Mouse (Mus musculus): ENCODE measurements around the gene Olfr94.
A peak's percentile ranks its signal among the peaks of the same experiment; 100 is the strongest.
"Not testable (repeated sequence)": the region's sequence is repeated elsewhere in the genome, so short reads cannot be mapped to it uniquely, and the experiment has no call there.

Olfr94 gene

DNA sequence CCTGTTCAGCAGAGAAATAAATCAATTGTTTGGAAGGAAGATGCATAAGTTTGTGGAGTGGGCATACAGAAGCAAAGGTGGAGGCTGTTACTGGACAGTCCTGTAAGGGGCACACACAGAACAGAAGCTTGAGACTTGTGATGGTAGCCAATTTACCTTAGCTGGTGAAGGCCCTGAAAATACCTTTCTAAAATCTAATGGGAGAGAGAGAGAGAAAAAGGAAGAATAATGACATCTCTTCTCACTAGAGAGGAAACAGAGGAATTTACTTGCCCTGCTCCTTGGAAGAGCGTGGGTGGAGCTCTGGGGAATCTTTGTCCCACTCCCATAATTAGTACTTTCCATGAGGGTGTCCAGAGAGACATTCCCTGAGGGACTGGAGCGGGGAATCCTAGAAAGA, at the start of gene Olfr94:
TSS of gene Olfr94 (minus strand) at position 101 of the 400 bp plus-strand sequence.
- no peak for DNase-seq (ENCODE audit: low spot score in 2 of 2)

DNA sequence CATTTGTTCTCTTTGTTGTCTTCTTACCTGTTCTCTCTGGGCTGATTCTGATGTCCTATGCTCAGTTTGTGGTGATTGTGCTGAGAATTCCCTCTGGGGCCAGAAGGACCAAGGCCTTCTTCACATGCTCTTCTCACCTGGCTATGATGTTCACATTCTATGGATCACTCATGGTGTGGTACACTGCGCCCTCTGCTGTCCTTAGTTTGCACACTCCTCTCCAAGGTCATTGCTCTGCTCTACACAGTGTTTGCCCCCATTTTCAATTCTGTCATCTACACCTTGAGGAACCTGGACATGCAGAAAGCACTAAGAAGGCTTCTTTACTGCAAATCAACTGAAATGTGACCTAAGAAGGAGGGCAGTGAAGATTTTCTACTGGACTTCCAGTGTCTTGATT, 49.8 kb upstream of the Olfr94 start:
- DNase-seq (ENCODE audit: low spot score in 2 of 2), result peak in 1 of 2 experiments; percentile 9

DNA sequence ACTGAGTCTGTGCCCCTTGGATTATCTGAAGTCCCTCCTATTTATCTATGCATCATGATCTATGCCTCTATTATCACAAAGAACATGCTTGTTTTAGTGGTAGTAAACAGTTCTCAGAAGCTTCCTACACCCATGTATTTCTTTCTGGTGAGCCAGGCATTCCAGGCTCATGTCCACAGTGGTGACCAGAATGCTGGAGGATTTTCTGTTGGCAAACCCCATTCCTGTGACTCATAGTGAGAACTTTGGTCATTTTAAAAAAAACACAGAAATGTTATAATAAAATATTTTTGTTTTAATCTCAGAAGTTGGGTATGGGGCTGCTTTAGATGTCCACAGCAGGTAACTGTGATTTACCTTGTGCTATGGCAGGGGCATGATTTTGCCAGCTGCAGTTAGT, 48.7 kb upstream of the Olfr94 start:
- DNase-seq (ENCODE audit: low spot score in 2 of 2), result no peak

DNA sequence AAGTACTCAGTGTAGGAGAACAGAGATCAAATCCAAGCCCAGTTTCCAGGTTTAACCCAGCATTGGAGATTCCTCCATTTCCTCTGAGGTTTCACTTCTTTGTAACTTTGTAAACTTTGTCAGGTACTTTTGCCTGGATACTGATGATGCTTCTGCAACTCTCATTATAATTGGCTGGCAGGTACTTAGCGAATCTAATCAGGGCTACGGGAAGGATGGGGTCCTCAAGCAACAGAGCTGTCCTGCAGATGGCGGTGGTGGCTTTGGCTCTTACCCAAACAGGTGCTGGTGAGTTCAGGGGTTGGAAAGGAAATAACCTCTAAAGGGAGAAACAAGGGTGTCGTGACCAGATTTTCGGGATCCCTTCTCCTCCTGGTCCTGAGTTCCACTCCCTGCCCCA, 45.9 kb upstream of the Olfr94 start:
- peak; percentile 9 to 40 for DNase-seq (ENCODE audit: low spot score in 2 of 2)

DNA sequence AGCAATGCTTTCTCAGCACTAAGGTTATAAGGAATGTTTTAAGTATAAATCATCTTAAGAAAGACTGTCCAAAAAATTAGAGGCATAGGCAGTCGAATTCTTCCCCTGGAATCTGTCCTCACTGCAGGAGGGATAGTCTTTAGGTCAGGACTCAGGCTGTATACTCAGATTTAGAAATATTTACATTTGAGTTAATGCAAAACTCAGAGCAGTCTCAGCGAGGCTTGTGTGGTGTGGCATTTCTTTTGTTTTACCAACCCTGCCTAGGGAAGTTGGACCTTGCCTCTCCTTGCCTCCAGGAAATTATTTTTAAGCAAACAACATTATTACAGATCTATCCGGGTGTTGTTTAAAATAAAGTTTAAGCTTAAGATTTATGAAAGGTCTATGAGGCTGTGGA, 41.4 kb upstream of the Olfr94 start:
- no peak for DNase-seq (ENCODE audit: low spot score in 2 of 2)

DNA sequence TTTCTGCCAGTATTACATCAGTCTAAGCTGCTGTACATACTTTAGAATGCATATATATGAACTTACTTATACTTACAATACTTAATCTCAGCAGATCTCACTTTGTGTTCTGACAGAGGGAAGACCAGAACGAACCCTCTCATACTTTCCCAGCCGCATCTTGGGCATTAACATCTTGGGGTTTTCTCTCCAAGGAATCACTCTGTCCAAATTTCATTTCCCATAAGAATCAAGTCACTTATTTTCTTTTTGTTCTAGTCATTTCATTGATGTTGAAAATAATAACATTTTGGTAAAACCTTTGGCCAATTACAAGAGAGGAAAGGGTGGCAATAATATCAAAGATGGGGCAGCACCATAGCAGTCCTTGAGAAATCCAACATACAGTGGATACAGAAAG, 36.4 kb upstream of the Olfr94 start, which contains the start of gene Olfr97:
TSS of gene Olfr97 (minus strand) at position 101 of the 400 bp plus-strand sequence.
- DNase-seq (ENCODE audit: low spot score in 2 of 2), result not testable (repeated sequence)

DNA sequence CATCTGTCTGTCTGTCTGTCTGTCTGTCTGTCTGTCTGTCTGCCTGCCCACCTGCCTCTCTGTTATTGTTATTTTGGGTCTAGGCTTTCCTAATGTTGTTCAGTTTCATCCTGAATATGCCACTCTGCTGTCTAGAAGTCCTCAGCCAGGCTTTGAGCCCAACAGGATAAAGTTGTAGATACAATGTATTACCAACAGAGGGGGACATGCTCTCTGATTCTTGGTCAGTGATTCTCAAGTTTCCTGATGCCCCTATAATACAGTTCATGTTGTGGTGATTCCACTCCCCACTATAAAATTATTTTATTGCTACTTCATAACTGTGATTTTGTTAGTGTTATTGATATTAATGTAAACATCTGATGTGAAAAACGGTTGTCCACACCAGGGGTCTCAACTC, 21.1 kb upstream of the Olfr94 start:
- no peak for DNase-seq (ENCODE audit: low spot score in 2 of 2)

DNA sequence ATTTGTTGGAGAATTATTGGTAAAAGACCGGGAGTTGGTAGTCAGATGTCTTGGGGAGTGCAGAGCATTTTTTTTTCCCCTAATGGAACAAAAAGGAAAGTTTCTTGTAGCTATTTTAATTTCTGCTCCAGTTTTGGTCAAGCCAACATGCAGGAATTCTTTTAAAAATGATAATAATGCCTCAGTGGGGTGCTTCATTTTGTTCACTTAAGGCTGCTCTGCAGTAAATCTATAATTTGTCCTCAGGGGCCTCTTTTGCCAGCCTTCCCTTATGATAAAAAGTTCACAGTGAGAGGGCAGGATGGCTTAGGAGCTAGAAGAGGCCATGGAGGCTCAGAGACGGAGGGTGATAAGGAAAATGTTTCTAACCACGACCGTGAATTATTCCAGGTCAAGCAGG, 19.1 kb upstream of the Olfr94 start, which contains the start of gene Olfr96:
TSS of gene Olfr96 (plus strand) at position 301 of the 400 bp plus-strand sequence.
- no peak for DNase-seq (ENCODE audit: low spot score in 2 of 2)

DNA sequence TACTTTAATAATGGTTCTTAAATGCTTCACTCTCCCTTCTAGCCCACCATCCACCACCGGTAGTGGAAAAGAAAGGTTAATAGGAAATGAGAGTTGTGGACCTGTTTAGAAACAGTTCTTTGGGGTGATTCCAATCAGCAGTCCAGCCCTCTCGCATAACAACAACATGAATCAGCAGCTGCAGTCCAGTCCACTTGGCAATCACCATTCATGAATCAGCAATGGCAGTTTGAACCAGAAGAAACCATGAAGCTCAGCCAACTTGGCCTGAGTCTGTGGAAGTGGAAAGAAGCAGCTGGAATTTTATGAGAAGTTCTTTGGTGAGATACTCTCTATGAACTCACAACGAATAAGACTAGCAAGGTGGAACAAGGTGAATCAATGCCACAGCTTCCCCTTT, 17.7 kb upstream of the Olfr94 start:
- no peak for DNase-seq (ENCODE audit: low spot score in 2 of 2)

DNA sequence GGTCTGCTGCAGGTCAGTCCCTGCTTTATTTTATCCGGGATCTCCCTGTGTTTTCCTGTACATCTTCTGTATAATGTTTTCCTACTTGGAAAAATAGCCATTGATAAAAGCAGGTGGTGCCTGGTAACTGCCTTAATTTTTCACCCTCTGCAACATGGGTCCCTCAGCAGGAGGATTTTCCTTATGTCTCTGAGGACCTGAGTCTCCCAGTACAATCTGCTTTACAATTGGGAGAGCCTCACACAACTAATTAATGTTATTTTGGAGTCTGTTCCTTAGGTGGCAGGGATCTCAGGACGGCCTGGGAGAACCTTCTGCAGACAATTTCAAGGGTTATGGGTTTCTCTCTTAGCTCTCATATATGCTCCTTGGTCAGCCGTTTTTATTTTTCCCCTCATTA, 12.2 kb upstream of the Olfr94 start, which contains the start of gene Olfr95:
TSS of gene Olfr95 (minus strand) at position 101 of the 400 bp plus-strand sequence.
- no peak for DNase-seq (ENCODE audit: low spot score in 2 of 2)

DNA sequence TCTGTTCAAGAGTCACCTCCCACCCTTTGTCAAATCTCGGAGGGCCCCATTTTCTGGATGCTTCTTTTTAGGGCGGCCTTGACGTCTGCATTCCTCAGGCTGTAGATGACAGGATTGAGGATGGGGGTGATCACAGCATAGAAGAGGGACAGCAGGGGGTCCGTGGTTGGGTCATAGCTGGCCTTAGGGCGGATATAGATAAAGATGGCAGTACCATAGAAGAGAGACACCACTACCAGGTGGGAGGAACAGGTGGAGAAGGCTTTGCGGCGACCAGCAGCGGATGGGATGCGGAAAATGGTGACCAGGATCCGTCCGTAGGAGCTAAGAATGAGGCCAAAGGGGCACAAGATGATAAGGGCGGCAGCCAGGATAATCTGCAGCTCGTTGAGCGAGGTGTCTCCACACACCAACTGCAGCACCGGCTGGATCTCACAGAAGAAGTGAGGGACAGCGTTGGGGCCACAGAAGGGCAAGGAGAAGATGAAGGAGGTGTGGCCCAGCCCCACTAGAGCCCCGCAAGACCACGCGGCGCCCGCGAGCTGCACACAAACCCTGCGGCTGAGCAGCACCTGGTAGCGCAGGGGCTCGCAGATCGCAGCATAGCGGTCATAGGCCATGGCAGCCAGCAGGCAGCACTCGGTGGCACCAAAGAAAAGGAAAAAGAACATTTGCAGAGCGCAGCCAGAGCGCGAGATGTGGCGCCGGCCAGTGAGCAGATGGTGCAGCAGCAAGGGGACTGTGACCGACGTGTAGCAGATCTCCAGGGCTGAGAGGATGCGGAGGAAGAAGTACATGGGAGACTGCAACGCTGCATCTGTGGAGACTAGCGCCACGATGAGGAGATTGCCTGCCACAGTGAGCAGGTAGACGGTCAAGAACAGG, 10.3 kb upstream of the Olfr94 start:
- peak; percentile 24 to 37 for DNase-seq (ENCODE audit: low spot score in 2 of 2)

DNA sequence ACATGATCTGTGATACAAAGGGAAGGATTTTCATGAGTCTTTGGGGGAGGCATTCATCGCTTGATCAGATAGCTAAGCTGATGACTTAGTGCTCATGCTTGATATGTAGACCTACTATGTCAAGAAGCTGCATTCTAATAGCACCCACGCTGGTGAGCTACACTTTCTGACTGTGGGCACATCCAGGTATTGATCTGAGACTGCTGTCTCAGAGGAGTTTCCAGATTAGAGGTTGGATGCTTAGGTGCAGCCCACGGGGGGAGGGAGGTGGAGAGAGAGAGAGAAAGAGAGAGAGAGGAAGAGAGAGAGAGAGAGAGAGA, 3.1 kb upstream of the Olfr94 start:
- DNase-seq (ENCODE audit: low spot score in 2 of 2), result no peak

DNA sequence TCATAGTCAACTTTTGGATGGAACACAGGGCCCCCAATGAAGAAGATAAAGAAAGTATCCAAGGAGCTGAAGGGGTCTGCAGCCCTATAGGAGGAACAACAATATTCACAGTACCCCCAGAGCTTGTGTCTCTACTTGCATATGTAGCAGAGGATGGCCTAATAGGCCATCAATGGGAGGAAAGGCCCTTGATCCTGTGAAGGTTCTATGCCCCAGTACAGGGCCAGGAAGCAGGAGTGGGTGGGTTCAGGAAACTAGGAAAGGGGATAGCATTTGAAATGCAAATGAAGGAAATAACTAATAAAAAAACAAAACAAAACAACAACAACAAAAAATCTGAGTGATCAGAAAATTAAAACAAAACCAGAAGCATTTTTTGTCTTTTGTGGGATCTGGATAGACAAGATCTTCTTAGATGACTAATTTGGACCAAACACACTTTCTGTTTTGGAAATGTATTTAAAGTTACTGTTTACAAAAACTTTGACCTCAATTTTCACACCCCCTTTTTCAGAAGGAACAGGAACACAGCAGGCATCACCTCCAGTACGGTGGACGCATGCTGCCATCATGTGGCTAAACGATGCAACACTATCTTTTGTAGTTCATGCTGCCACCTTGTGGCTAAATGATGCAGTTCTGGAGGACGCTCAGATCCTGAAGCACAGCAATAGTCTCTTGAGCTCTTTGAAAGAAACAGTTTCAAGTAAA, 2.6 kb upstream of the Olfr94 start:
- peak; percentile 83 to 94 for DNase-seq (ENCODE audit: low spot score in 2 of 2)

DNA sequence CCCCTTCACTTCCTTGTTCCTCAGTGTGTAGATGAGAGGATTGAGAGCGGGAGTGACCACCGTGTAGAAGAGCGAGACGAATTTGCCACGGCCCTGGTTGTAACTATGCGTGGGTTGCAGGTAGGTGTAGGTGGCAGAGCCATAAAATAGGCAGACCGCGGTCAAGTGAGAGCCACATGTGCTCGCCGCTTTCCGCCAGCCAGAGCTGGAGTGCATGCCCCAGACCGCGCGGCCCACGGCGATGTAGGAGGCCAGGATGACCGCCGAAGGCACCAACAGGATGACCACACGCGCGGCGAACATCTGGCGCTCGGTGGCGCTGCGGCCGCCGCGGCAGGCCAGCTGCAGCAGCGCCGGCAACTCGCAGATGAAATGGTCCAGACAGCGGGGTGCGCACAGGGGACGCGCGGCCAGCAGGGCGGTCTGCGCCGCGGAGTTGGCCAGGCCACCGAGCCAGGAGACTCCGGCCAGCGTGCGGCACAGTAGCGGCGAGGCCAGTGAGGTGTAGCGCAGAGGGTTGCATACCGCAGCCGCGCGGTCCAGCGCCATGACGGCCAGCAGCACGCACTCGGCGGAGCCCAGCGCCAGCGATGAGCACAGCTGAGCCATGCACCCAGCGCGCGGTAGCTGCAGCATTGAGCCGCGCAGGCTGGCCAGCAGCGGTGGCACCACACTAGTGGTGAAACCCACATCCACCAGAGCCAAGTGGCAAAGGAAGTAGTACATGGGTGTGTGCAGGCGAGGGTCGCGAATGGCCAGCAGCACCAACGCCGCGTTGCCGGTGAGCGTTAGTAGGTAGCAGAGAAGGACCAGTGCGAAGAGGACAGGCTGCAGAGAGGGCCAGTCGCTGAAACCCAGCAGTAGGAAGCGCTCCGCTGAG, 3.7 kb downstream of the Olfr94 start:
- peak; percentile 41 to 57 for DNase-seq (ENCODE audit: low spot score in 2 of 2)

DNA sequence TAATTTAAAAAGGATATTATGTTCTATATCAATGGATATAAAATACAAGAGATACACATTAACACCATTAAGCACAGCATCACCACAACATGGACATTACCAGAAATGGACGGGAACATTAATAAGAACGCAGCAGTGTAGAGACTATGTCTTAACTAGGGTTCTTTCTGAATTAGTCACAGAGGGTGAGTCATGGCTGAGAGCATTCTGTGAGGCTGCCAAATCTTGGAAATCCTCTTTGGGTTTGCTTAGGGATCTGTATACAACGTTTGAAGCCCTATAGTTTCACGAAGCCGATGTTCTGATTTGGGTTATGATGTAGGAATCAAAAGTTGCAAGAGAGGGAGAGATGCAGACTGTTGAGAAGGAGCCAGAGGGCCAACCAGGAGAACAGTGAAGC, 6.0 kb downstream of the Olfr94 start:
- DNase-seq (ENCODE audit: low spot score in 2 of 2), result peak in 1 of 2 experiments; percentile 37

DNA sequence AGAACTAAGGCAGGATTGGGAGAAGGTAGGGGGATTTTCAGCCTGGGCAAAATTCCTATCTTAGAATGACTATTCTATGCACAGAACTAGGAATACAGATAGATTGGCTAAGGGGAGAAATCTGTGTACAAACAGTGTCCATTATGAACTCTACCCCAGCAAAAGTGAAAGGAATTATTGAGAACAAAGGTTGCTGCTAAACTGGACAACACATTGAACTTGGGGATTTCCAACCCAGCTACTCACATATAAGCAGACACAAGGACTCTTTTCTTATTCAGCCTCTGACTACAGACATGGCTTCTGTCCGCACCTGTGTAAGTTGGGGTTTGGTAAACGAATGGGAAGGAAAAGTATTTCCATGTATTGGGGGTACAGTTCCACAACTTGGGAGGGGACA, 7.1 kb downstream of the Olfr94 start, which contains the start of gene Ubd:
TSS of gene Ubd (plus strand) at position 237 of the 400 bp plus-strand sequence.
- DNase-seq (ENCODE audit: low spot score in 2 of 2), result no peak

DNA sequence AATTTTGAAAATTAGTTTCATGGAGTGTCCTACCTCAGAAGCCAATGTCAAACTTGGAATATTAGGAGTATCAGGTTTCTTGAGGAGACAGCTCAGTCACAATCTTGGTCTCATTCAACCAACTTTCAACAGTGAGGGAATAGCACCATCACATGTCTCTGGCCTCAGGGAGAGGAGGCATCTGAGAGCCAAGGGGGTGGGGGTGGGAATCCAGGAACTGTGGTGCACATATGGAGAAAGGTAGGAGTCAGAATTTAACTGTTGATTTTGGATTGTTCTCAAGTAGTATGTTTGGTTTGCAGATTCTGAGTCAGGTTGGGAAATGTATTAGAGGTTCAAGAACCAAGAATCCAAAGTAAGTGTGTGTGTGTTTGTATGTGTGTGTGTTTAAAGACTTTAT, 7.8 kb downstream of the Olfr94 start:
- DNase-seq (ENCODE audit: low spot score in 2 of 2), result no peak

DNA sequence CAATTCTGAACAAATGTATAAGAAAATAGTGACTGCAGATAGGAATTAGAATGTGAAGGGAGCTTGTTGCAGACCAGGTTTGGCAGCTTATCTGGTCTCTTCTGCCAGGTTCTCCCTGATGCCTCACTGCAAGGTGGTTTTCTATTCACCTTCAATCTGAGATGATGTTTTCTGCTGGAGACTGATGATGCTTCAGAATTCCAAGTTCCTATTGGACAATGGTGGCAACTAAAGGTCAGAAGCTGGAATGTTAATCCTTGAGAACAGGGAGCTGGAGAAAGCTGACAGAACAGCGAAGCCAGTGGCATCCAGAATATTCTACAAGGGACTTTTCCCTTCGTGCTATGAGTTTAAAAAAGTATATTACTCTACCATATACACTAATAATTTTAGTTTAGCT, 10.1 kb downstream of the Olfr94 start:
- peak in 1 of 2 experiments; percentile 46 for DNase-seq (ENCODE audit: low spot score in 2 of 2)

DNA sequence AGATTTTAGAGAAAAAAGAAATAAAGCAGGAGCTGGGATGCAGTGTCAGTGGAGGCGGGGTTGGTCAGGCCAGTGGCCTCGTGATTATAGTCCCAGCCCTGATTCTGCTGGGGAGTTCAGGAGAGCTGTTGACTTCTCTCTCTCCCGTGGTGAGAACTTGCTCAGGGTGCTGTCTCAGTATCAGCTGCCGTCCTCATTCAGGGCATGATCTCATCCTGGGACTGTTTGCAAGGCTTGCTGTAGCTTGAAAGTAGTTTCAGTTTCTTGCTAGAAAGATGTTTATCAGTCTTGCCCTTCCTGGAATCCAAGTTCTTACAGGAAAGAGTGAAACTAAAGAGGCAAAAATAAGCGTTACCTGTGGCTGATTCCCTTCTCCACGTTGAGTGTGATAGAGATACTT, 15.3 kb downstream of the Olfr94 start:
- DNase-seq (ENCODE audit: low spot score in 2 of 2), result no peak

DNA sequence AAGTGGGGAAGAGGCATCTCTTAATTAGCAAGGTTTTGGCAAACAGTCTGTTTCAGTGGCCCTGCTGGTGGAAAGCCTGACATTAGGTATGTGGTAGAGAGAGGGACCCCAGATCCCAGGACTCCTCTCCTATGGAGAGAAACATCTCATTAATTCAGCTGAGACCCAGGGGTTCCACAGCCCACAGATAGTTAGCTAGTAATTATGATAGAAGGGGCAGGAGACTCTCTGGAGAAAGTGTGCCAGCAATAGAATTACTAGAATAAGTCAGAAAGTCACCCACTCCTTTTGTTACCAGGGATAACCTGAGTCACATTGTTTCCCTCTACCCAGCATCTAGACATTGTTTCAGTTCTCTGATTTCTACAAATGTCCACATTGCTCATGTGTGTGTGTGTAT, 39.4 kb downstream of the Olfr94 start, which contains the start of gene Olfr93:
TSS of gene Olfr93 (minus strand) at position 101 of the 400 bp plus-strand sequence.
- DNase-seq (ENCODE audit: low spot score in 2 of 2), result no peak
